Mouse (Mus musculus): ENCODE measurements around the gene Asic2.

DNA sequence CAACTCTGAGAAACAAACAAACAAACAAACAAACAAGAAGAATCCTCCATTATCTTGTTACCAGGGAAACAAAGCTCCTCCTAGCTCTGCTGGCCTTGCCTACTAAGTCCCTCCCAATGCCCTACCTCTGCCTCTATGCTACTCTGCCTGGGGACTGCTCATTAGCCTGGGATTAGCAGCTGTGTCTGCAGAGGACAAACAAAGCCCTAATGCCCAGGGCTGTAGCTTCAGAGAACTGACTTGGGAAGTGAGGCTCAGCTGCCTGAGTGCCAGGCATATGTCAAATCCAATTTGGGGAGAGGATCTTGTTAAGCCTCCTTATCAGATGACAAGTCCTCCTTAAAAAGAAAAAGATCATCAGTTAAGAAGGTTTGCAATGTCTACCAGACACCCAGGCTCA, 41.9 kb downstream of the Asic2 start:
- no peak for TF ChIP-seq EP300 (optimal IDR thresholded peaks at IDR 0.05)
- no peak for TF ChIP-seq CTCF (IDR thresholded peaks at IDR 0.05; ENCODE audit: low read depth)

Data from stomach, postnatal 0 days (tissue).